Mouse (Mus musculus): ENCODE measurements at regions not wholly inside any gene's neighbourhood (a gene's known extent, or its start where the extent isn't known, plus 50 kb on each side); places are given as distances from the start of the nearest gene placed in this dataset.

- H3K9ac ChIP-seq (ENCODE audit: low read depth, low read length) = no peak overlapping the region
- H3K4me2 ChIP-seq (replicated peaks; ENCODE audit: low read depth) = no peak overlapping the region
- H3K4me1 ChIP-seq (replicated peaks; ENCODE audit: control insufficient read depth, insufficient read depth, low read length) = no peaks in the 10 kb centered on the region
- no peaks in the 10 kb centered on the region for H3K9me3 ChIP-seq (ENCODE audit: control insufficient read depth)
- no peak for TF ChIP-seq CTCF (IDR thresholded peaks at IDR 0.05; ENCODE audit: low read depth)
- H3K36me3 ChIP-seq (ENCODE audit: control insufficient read depth, insufficient read depth) = no peaks in the 10 kb centered on the region
- 94% methylated on average over 1 of the region's 1 CpGs for WGBS
- no peak for ATAC-seq
- H3K4me3 ChIP-seq (ENCODE audit: low read depth, low read length) = no peak overlapping the region
- H3K27ac ChIP-seq (ENCODE audit: low read depth, low read length) = no peak overlapping the region
- no peaks in the 10 kb centered on the region for H3K27me3 ChIP-seq (replicated peaks; ENCODE audit: control insufficient read depth, insufficient read depth, low read length)
Measured at GRCm38 (mm10) chr12:74474741-74475140, 158.5 kb upstream of the Gm11042 start.

GRCm38 (mm10) chr12:74458521-74458920 lies 142.3 kb upstream of the Gm11042 start:
- ATAC-seq = no peak
- no peak for TF ChIP-seq CTCF (IDR thresholded peaks at IDR 0.05; ENCODE audit: low read depth)
- Histone ChIP-seq H3K9me3 (ENCODE audit: control insufficient read depth) (no peaks in the 10 kb centered on the region), H3K4me3 (ENCODE audit: low read depth, low read length) (no peak overlapping the region), H3K36me3 (ENCODE audit: control insufficient read depth, insufficient read depth) (no peaks in the 10 kb centered on the region), H3K27me3 (replicated peaks; ENCODE audit: control insufficient read depth, insufficient read depth, low read length) (no peaks in the 10 kb centered on the region), H3K9ac (ENCODE audit: low read depth, low read length) (no peak overlapping the region), H3K27ac (ENCODE audit: low read depth, low read length) (no peak overlapping the region), H3K4me2 (replicated peaks; ENCODE audit: low read depth) (no peak overlapping the region), H3K4me1 (replicated peaks; ENCODE audit: control insufficient read depth, insufficient read depth, low read length) (no peaks in the 10 kb centered on the region)
- 29% methylated on average over 4 of the region's 4 CpGs for WGBS

- no peak overlapping the region for H3K27ac ChIP-seq (ENCODE audit: low read depth, low read length)
- H3K9ac ChIP-seq (ENCODE audit: low read depth, low read length) = no peak overlapping the region
- H3K36me3 ChIP-seq (ENCODE audit: control insufficient read depth, insufficient read depth) = no peaks in the 10 kb centered on the region
- H3K27me3 ChIP-seq (replicated peaks; ENCODE audit: control insufficient read depth, insufficient read depth, low read length) = no peaks in the 10 kb centered on the region
- no peak overlapping the region for H3K4me3 ChIP-seq (ENCODE audit: low read depth, low read length)
- TF ChIP-seq CTCF (IDR thresholded peaks at IDR 0.05; ENCODE audit: low read depth) = no peak
- WGBS = 75% methylated on average over 4 of the region's 4 CpGs
- H3K4me2 ChIP-seq (replicated peaks; ENCODE audit: low read depth) = no peak overlapping the region
- no peaks in the 10 kb centered on the region for H3K9me3 ChIP-seq (ENCODE audit: control insufficient read depth)
- no peak for ATAC-seq
- no peaks in the 10 kb centered on the region for H3K4me1 ChIP-seq (replicated peaks; ENCODE audit: control insufficient read depth, insufficient read depth, low read length)
Measured at GRCm38 (mm10) chr12:74452375-74453090, 136.3 kb upstream of the Gm11042 start.

- WGBS = 80% methylated on average over 4 of the region's 4 CpGs
- ATAC-seq = no peak
- Histone ChIP-seq H3K4me3 (ENCODE audit: low read depth, low read length) (no peak overlapping the region), H3K9ac (ENCODE audit: low read depth, low read length) (no peak overlapping the region), H3K4me2 (replicated peaks; ENCODE audit: low read depth) (no peak overlapping the region), H3K27me3 (replicated peaks; ENCODE audit: control insufficient read depth, insufficient read depth, low read length) (no peaks in the 10 kb centered on the region), H3K36me3 (ENCODE audit: control insufficient read depth, insufficient read depth) (no peaks in the 10 kb centered on the region), H3K9me3 (ENCODE audit: control insufficient read depth) (no peaks in the 10 kb centered on the region), H3K4me1 (replicated peaks; ENCODE audit: control insufficient read depth, insufficient read depth, low read length) (no peaks in the 10 kb centered on the region), H3K27ac (ENCODE audit: low read depth, low read length) (no peak overlapping the region)
- TF ChIP-seq CTCF (IDR thresholded peaks at IDR 0.05; ENCODE audit: low read depth) = no peak
Measured at GRCm38 (mm10) chr12:74448248-74448647, 132.1 kb upstream of the Gm11042 start.

GRCm38 (mm10) chr12:74434874-74435273 lies 118.7 kb upstream of the Gm11042 start:
- WGBS = 79% methylated on average over 4 of the region's 4 CpGs
- no peak for TF ChIP-seq CTCF (IDR thresholded peaks at IDR 0.05; ENCODE audit: low read depth)
- ATAC-seq = no peak
- H3K4me2 ChIP-seq (replicated peaks; ENCODE audit: low read depth) = no peak overlapping the region
- H3K4me1 ChIP-seq (replicated peaks; ENCODE audit: control insufficient read depth, insufficient read depth, low read length) = no peaks in the 10 kb centered on the region
- no peaks in the 10 kb centered on the region for H3K27me3 ChIP-seq (replicated peaks; ENCODE audit: control insufficient read depth, insufficient read depth, low read length)
- H3K9me3 ChIP-seq (ENCODE audit: control insufficient read depth) = no peaks in the 10 kb centered on the region
- no peak overlapping the region for H3K4me3 ChIP-seq (ENCODE audit: low read depth, low read length)
- H3K36me3 ChIP-seq (ENCODE audit: control insufficient read depth, insufficient read depth) = no peaks in the 10 kb centered on the region
- no peak overlapping the region for H3K9ac ChIP-seq (ENCODE audit: low read depth, low read length)
- no peak overlapping the region for H3K27ac ChIP-seq (ENCODE audit: low read depth, low read length)

- no peak overlapping the region for H3K4me2 ChIP-seq (replicated peaks; ENCODE audit: low read depth)
- WGBS = 84% methylated on average over 2 of the region's 2 CpGs
- ATAC-seq = no peak
- no peaks in the 10 kb centered on the region for H3K27me3 ChIP-seq (replicated peaks; ENCODE audit: control insufficient read depth, insufficient read depth, low read length)
- no peak overlapping the region for H3K9ac ChIP-seq (ENCODE audit: low read depth, low read length)
- no peak overlapping the region for H3K27ac ChIP-seq (ENCODE audit: low read depth, low read length)
- no peaks in the 10 kb centered on the region for H3K36me3 ChIP-seq (ENCODE audit: control insufficient read depth, insufficient read depth)
- no peaks in the 10 kb centered on the region for H3K9me3 ChIP-seq (ENCODE audit: control insufficient read depth)
- H3K4me1 ChIP-seq (replicated peaks; ENCODE audit: control insufficient read depth, insufficient read depth, low read length) = no peaks in the 10 kb centered on the region
- no peak overlapping the region for H3K4me3 ChIP-seq (ENCODE audit: low read depth, low read length)
- TF ChIP-seq CTCF (IDR thresholded peaks at IDR 0.05; ENCODE audit: low read depth) = no peak
Measured at GRCm38 (mm10) chr12:74414738-74415137, 98.5 kb upstream of the Gm11042 start.

Measured in intestine, postnatal 0 days (tissue).